Mouse (Mus musculus) ovary, postnatal 36 days (tissue): ENCODE results near the gene Lgr4.

Experiments
- DNase-seq: peaks from one replicate; pipeline ENCODE4 v3.0.0; 2022; ENCODE audit warnings: low spot score, mixed read lengths

The Lgr4 gene

DNA sequence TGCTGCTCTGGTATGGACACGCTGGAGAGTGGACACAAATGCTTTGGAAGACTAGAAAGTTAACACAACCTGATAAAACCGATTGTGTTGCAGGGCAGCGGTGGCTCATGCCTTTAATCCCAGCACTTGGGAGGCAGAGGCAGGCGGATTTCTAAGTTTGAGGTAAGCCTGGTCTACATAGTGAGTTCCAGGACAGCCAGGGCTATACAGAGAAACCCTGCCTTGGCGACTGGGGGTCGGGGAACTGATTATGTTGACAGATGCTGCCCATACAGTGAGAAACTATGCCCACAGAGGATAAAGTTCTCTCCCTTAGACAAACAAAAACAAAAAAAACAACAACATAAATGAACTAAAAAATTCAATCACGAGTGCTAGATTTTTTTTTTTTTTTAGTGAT, 99.6 kb downstream of the Lgr4 start:
- DNase-seq: no peak

DNA sequence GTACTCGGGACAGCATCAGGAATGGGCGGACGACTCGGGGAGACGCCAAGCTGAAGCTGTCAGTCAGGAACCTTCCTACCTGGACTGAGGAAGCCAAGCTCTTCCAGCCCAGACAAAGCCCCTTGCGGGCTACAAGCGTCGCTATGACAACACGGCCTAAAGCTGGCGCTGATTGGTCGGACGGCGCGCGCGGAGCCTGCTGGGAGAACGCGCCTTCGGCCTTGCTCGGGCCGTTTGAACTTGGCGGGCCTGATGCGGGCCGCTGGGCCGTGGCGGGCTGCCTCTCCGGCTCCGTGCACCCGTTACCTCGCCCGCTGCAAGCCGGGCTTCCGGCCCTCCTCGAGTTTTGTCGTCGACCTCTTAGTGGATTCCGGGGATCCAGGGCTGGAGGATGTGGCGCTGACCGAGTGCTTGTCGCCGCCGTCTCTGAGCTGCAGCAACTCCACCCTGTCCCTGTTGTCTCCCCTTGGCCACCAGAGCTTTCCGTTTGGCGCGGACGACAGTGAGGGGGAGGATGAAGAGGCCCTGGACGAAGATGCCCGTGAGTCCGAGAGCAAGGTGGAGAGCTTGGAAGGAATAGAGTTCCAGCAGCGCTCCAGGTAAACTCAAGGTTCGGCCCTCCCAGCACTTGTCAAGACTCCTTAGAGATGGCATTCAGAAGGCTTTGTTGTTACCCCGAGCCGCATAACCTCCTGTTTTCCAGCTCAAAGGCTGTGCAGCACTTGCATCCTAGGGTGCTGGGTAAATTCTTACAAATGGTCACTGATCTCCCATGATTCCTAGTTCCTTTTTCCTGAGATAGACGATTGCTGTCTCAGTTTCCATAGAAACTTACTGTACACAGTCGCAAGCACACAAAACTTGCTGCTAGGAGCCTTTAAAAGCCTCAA, 100.4 kb downstream of the Lgr4 start, which contains the start of gene Ccdc34:
TSS of gene Ccdc34 (plus strand) at position 202 of the 890 bp plus-strand sequence.
- DNase-seq: peak; percentile 90

DNA sequence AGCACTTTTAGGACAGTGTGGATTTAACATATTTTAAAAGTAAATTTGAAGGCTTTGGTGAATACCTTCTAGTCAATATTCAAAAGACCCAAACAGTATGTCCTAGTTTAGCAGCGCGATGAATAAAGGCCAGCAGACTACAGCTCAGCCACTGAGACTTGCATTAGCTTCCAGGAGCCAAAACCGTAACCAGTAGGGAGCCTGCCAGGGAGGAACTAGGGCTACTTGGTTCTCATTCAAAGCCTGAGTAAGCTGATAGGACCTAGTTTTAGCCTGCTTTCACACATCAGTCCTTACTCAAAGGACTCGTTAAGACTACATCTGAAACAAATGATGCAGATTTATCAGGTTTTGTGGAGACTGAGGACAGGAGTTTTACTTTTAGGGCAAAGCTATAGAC, 102.2 kb downstream of the Lgr4 start:
- DNase-seq: no peak

DNA sequence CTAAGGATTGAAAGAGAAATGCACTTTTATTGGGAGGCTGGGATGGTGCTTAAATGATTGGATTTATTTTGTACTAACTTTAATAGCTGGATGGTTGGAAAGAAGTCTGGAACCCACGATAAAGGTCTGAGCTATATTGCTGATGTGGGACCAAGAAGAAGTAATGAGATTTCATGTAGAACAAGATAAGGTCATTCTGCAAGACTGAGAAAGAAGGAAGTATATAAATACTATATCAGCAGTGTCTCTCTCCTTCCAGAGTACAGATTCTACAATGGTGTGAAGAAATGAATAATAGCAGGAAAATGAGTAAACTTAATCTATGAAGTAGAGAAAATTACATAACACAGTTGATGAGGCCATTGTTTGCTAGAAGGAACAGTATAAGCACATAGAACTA, 103.0 kb downstream of the Lgr4 start:
- no peak for DNase-seq

DNA sequence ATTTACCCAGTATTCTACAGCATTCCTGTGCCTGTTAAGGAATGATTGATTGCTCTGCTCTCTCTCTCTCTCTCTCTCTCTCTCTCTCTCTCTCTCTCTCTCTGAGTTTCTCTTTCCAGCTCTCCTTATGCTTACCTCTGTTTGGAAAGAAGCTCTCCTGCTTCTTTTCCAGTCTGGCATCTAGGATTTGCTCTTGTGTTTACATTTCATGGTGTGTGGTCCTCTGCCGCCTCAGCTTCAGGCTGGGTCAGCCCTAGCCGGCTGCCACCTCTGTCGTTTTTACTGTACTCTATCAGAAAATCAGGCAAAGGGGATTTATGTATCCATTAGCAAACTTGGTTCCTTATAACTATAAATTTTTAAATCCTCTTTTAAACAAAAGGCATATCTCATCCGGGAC, 118.8 kb downstream of the Lgr4 start:
- DNase-seq: no peak

DNA sequence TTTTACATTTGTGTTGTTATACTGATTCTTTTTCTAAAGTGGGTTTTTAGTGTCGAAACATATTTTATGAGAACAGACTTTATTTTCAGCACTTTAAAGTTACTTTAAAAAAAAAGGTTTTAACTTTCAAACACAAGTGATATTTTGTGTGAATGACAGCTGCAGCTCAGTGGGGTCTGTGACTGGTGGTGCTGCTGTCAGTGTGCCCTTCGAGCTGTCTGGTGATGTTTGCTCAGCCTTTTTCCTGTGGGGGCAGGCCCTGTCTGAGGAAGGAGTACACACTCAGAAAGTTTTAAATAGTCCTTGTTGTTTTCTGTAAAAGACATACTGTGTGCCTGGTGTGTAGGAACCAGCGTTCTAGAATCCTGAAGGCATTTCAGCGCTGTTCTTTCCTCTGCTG, 119.2 kb downstream of the Lgr4 start:
- DNase-seq: no peak

DNA sequence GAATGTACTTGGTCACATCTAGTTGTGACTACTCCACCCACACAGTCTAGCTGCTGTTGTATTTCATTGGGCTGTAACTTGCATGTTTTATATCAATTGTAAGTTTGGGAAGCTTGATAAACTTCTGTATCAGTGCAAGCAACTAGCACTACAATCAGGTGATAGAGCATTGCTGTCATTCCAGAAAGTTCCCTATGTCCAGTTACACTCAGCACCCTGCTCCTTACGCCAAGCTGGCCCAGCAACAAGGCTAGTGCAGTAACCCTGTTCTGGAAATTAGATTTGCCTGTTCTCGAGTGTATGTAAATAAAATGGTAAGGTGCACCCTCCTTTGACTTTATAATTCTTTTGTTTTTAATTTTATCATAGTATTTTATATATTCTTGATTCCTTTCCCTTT, 119.8 kb downstream of the Lgr4 start:
- no peak for DNase-seq

DNA sequence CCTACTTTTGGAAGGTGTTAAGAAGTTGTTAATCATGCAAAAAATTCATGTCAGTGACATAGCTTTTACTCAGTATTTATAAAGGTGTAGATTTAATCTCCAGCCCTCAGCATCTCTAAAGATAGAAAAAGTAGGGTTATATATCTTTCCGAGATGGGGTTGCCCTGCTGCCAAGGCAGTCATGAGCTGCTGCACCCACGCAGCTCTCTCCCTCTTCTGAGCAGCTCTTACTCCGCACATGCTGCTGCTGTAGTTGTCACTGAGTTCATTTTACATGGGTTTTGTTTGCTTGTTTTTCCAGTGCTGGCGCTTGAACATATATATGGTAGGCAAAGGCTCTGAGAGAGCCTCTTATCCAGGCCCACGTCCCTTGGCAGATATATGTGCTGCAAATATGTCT, 120.9 kb downstream of the Lgr4 start:
- no peak for DNase-seq

DNA sequence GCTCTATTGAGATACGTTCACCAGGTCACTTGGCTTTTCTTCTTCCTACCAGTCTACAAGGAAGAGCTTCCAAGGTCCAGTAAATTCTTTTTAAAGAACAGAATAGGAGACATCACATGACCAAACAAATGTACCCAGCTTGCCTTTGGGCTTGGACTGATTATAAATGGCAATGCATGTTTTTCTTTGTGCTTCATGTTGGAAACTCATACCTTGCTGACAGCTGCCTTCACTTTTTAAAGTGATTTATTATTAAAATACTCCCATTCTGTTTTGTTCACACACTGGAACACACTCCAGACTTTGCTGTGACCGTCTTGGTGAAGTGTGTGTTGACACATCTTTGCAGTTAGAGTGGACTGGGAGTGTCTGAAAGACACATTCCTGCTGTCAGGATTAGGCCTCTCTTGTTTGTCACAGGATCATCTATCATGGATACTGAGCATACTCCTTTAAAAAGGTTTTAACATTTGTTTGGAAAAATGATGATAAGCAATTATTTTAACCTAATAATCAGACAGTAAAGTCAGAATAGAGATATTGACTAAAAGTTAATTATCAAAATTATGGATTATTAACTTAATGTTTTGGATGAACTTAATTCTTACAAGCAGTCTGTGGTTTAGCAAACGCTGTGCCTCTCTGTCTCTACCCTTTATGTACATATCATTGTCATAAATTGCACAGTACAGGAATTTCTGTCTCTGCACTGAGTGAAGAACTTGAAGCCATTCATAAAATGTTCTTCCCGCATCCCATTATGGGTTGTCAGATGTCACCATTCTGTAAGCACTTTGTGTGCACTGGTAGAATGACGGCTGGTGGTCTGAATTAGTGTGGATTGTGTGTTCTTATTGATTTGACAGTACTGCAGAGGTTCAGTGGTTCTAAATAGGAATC, 125.7 kb downstream of the Lgr4 start:
- no peak for DNase-seq

DNA sequence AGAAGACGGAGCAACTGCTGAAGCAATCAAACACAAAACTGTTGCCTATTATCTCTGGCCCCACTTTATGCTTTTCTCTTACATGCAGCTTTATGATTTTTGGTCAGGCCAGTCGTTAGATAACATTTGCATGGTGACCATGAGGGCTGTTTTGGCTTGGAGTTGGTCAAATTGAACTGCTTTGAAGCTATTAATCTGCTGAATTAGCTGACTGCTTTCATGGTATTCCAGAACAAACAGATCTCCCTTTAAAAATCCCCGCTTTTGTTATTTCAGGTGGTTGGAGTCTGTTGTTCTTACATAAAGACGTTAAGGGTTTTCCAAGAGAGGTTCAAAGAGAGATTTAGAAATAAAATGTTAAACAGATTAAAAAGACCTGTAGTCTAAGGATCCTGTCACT, 141.0 kb downstream of the Lgr4 start:
- no peak for DNase-seq

DNA sequence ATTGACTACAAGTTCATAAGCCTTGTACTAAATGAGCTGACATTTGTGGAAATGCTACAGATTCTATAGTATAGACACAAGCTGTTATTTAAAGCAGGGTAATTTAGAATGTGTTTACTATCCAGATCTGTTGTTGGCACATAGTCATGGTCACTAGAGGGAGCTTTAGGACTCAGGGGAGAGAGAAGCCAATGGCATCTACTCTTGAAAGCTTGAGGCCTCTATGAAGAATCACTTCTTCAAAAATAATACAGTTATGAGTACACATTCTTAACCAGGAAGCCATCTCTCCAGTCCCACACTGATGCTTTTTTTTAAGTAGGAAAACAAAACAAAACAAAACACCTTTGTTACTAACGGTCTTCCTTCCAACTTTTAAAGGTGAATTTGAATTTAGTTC, 145.7 kb downstream of the Lgr4 start:
- DNase-seq: no peak
